Mouse (Mus musculus) CH12.LX (cell line): ENCODE measurements around the gene Spop. TPM values are rescaled to one million over a fixed set of nuclear protein-coding genes. Genes with fewer than 3 reads are reported as not detected.

Experiments
- DNase-seq: peaks from one replicate; pipeline ENCODE4 v3.0.0-alpha.2; 2013; ENCODE audit errors: extremely low read depth
- H3K27ac ChIP-seq: 2 replicates; pipeline ENCODE4 v1.5.1; 2012; ENCODE audit warnings: low read depth, mild to moderate bottlenecking, control low read depth, moderate library complexity; ENCODE audit not compliant: insufficient read depth
- H3K27me3 ChIP-seq: replicated peaks from 2 replicates; pipeline ENCODE3; 2012; ENCODE audit warnings: inconsistent platforms
- H3K36me3 ChIP-seq, 2 experiments: replicated peaks in 1 of 2; 2 replicates each; pipeline versions ENCODE3 to v1.6.1; 2012; ENCODE audit warnings: inconsistent platforms in 1 of 2, low read length in 1 of 2, mild to moderate bottlenecking in 1 of 2, mixed read lengths in 1 of 2, moderate library complexity in 1 of 2; ENCODE audit not compliant: control insufficient read depth in 1 of 2, insufficient read depth in 1 of 2
- H3K4me1 ChIP-seq, 2 experiments: 2 replicates each; pipeline ENCODE4 v1.6.1; 2012; ENCODE audit warnings: inconsistent platforms in 1 of 2, moderate library complexity in 1 of 2; ENCODE audit not compliant: insufficient read depth in 2 of 2, control insufficient read depth in 1 of 2
- H3K4me2 ChIP-seq: 2 replicates; pipeline ENCODE4 v1.6.1; 2012; ENCODE audit warnings: low read depth, mild to moderate bottlenecking, control low read depth; ENCODE audit not compliant: poor library complexity, insufficient read depth, severe bottlenecking
- H3K4me3 ChIP-seq, 3 experiments: fragments of 150-350 bp in 1 of 3; sonication (generic) in 1 of 3; replicated peaks in 1 of 3; 2 replicates each; pipeline versions ENCODE3 to v1.5.1; 2011 to 2012; ENCODE audit warnings: low read depth in 2 of 3, low read length in 2 of 3, mild to moderate bottlenecking in 2 of 3, moderate library complexity in 2 of 3, control low read depth in 1 of 3, improper control_type of control experiment in 1 of 3, inconsistent platforms in 1 of 3, mixed read lengths in 1 of 3; ENCODE audit not compliant: poor library complexity in 1 of 3
- H3K79me2 ChIP-seq: replicated peaks from 2 replicates; pipeline ENCODE4 v1.6.1; 2012; ENCODE audit warnings: mild to moderate bottlenecking, moderate library complexity; ENCODE audit not compliant: control insufficient read depth, poor library complexity, insufficient read depth, severe bottlenecking; ENCODE audit errors: extremely low read depth
- H3K9ac ChIP-seq: 2 replicates; pipeline ENCODE4 v1.6.1; 2012; ENCODE audit warnings: low read depth, mild to moderate bottlenecking, control low read depth, moderate library complexity; ENCODE audit not compliant: insufficient read depth
- H3K9me3 ChIP-seq: replicated peaks from 2 replicates; pipeline ENCODE3; 2012; ENCODE audit warnings: low read length, inconsistent platforms, mixed read lengths
- BHLHE40 ChIP-seq: IDR thresholded peaks from 2 replicates; pipeline ENCODE4 v1.6.1; 2011; ENCODE audit warnings: mild to moderate bottlenecking, low read depth, low read length, improper control_type of control experiment
- CHD1 ChIP-seq: IDR thresholded peaks from 2 replicates; pipeline ENCODE4 v1.6.1; 2012; ENCODE audit warnings: low read depth, low read length, improper control_type of control experiment, inconsistent platforms
- CHD2 ChIP-seq: IDR thresholded peaks from 2 replicates; pipeline ENCODE4 v1.6.1; 2011; ENCODE audit warnings: low read length, improper control_type of control experiment
- CTCF ChIP-seq, 2 experiments: IDR thresholded peaks in 1 of 2; conservative IDR thresholded peaks in 1 of 2; 2 replicates each; pipeline ENCODE4 v1.5.1; 2011 to 2012; ENCODE audit warnings: low read depth in 2 of 2, low read length in 2 of 2, improper control_type of control experiment in 1 of 2, inconsistent platforms in 1 of 2, mild to moderate bottlenecking in 1 of 2, moderate library complexity in 1 of 2
- ELF1 ChIP-seq: IDR thresholded peaks from 2 replicates; pipeline ENCODE4 v1.6.1; 2014; ENCODE audit warnings: low read depth, mild to moderate bottlenecking, inconsistent platforms, low read length, improper control_type of control experiment
- EP300 ChIP-seq: IDR thresholded peaks from 2 replicates; pipeline ENCODE4 v1.6.1; 2011; ENCODE audit warnings: low read length, improper control_type of control experiment
- ETS1 ChIP-seq: conservative IDR thresholded peaks from 2 replicates; pipeline ENCODE4 v1.6.1; 2012; ENCODE audit warnings: low read depth, mild to moderate bottlenecking, inconsistent platforms, low read length, improper control_type of control experiment, moderate library complexity
- GABPA ChIP-seq: IDR thresholded peaks from 2 replicates; pipeline ENCODE4 v1.6.1; 2012; ENCODE audit warnings: low read depth, low read length, improper control_type of control experiment, inconsistent platforms; ENCODE audit not compliant: insufficient replicate concordance
- HCFC1 ChIP-seq: IDR thresholded peaks from 2 replicates; pipeline ENCODE4 v1.6.1; 2012; ENCODE audit warnings: low read depth, mild to moderate bottlenecking, inconsistent platforms, low read length, improper control_type of control experiment
- JUND ChIP-seq: conservative IDR thresholded peaks from 2 replicates; pipeline ENCODE4 v1.6.1; 2011; ENCODE audit warnings: low read depth, low read length, improper control_type of control experiment
- KAT2A ChIP-seq: IDR thresholded peaks from 2 replicates; pipeline ENCODE4 v1.6.1; 2012; ENCODE audit warnings: low read length, improper control_type of control experiment, inconsistent platforms; ENCODE audit not compliant: insufficient replicate concordance
- MAX ChIP-seq: IDR thresholded peaks from 2 replicates; pipeline ENCODE4 v1.6.1; 2011; ENCODE audit warnings: low read length, improper control_type of control experiment
- MAZ ChIP-seq: IDR thresholded peaks from 2 replicates; pipeline ENCODE4 v1.6.1; 2012; ENCODE audit warnings: low read depth, mild to moderate bottlenecking, inconsistent platforms, low read length, improper control_type of control experiment, moderate library complexity
- MEF2A ChIP-seq: IDR thresholded peaks from 2 replicates; pipeline ENCODE4 v1.6.1; 2014; ENCODE audit warnings: low read depth, mild to moderate bottlenecking, inconsistent platforms, low read length, improper control_type of control experiment, borderline replicate concordance
- MXI1 ChIP-seq: IDR thresholded peaks from 2 replicates; pipeline ENCODE4 v1.6.1; 2011; ENCODE audit warnings: mild to moderate bottlenecking, low read depth, low read length, improper control_type of control experiment
- NELFE ChIP-seq: IDR thresholded peaks from 2 replicates; pipeline ENCODE4 v1.6.1; 2011; ENCODE audit warnings: low read depth, low read length, improper control_type of control experiment
- NRF1 ChIP-seq: IDR thresholded peaks from 2 replicates; pipeline ENCODE4 v1.6.1; 2014; ENCODE audit warnings: low read depth, mild to moderate bottlenecking, inconsistent platforms, low read length, improper control_type of control experiment, moderate library complexity
- PAX5 ChIP-seq: IDR thresholded peaks from 2 replicates; pipeline ENCODE4 v1.6.1; 2012; ENCODE audit warnings: low read length, inconsistent platforms, mixed read lengths
- POLR2A ChIP-seq: IDR thresholded peaks from 2 replicates; pipeline ENCODE4 v1.6.1; 2011; ENCODE audit warnings: low read depth, mild to moderate bottlenecking, improper control_type of control experiment, low read length
- RAD21 ChIP-seq: IDR thresholded peaks from 2 replicates; pipeline ENCODE4 v1.6.1; 2011; ENCODE audit warnings: low read depth, mild to moderate bottlenecking, low read length, improper control_type of control experiment, moderate library complexity
- RCOR1 ChIP-seq: conservative IDR thresholded peaks from 2 replicates; pipeline ENCODE4 v1.6.1; 2012; ENCODE audit warnings: low read depth, mild to moderate bottlenecking, inconsistent platforms, low read length, improper control_type of control experiment
- SIN3A ChIP-seq: IDR thresholded peaks from 2 replicates; pipeline ENCODE4 v1.6.1; 2012; ENCODE audit warnings: low read length, improper control_type of control experiment, inconsistent platforms
- SMC3 ChIP-seq: IDR thresholded peaks from 2 replicates; pipeline ENCODE4 v1.6.1; 2011; ENCODE audit warnings: low read depth, low read length, improper control_type of control experiment
- TCF12 ChIP-seq: IDR thresholded peaks from 2 replicates; pipeline ENCODE4 v1.6.1; 2014; ENCODE audit warnings: low read depth, mild to moderate bottlenecking, inconsistent platforms, low read length, improper control_type of control experiment
- UBTF ChIP-seq: IDR thresholded peaks from 2 replicates; pipeline ENCODE4 v1.6.1; 2012; ENCODE audit warnings: low read depth, mild to moderate bottlenecking, inconsistent platforms, low read length, improper control_type of control experiment, moderate library complexity
- USF1 ChIP-seq: IDR thresholded peaks from 2 replicates; pipeline ENCODE4 v1.6.1; 2014; ENCODE audit warnings: low read depth, mild to moderate bottlenecking, inconsistent platforms, low read length, improper control_type of control experiment
- USF2 ChIP-seq: conservative IDR thresholded peaks from 2 replicates; pipeline ENCODE4 v1.6.1; 2011; ENCODE audit warnings: low read depth, low read length, improper control_type of control experiment
- dilution Hi-C: fragments of 300-500 bp; cut with MboI; formaldehyde crosslinking; loops from 2 replicates; pipeline ENCODE4 v1.14.3; 2020; ENCODE audit warnings: low sequenced_read_pairs; ENCODE audit not compliant: extremely low pct_unique_long_range_greater_than_20kb, extremely low pct_ligation_motif_present
- in situ Hi-C: fragments of 300-500 bp; cut with MboI; formaldehyde crosslinking; loops from 3 replicates; pipeline ENCODE4 v1.14.3; 2019; ENCODE audit warnings: low sequenced_read_pairs, low pct_ligation_motif_present, low pct_unique_long_range_greater_than_20kb, mixed read lengths
- polyA plus RNA-seq: library from polyadenylated mRNA; unstranded; fragments of >175 nt; gene quantifications from 2 replicates; pipeline ENCODE4 v1.2.1, GENCODE M21; 2012; ENCODE audit warnings: low read depth; ENCODE audit not compliant: insufficient read length
- total RNA-seq, 2 experiments: library from RNA; depleted of rRNA; stranded (reverse); fragments of 300-350 nt in 1 of 2; fragments of >200 nt in 1 of 2; gene quantifications; 2 replicates each; pipeline ENCODE4 v1.2.3; 2012 to 2014

Gene Spop
- total and polyA plus RNA-seq, 3 experiments: 42.7 to 103 (median 51.9) TPM

- Histone ChIP-seq H3K4me1 (peaks cover 19 to 36% of the 10 kb centered on the region in 2 experiments), H3K79me2 (no peaks in the 10 kb centered on the region), H3K9ac (peak overlapping the region; percentile 14; the same call in 1 of the 2 replicates), H3K4me3 (peak overlapping the region in 2 of 3 experiments; percentile 20 to 41), H3K27ac (peak overlapping the region; percentile 37; the same call in 1 of the 2 replicates), H3K9me3 (no peaks in the 10 kb centered on the region), H3K36me3 (no peaks in the 10 kb centered on the region), H3K4me2 (peak overlapping the region; percentile 62), H3K27me3 (peaks cover 84% of the 10 kb centered on the region)
- DNase-seq: peak; percentile 46
- dilution Hi-C loops (no loop called here), in situ Hi-C loops (loop anchor here (10.0 kb wide), 1 partner anchor 384 kb away; the partner anchor contains the start of gene Dlx3)
- no peak for TF ChIP-seq KAT2A
- no peak for TF ChIP-seq ETS1
- no peak for TF ChIP-seq GABPA
- peak; percentile 53 for TF ChIP-seq POLR2A
- TF ChIP-seq MAZ: 0 out of 2 replicates have a peak, but pooled peaks have one; percentile 26
- peak; percentile 61; the same call in 1 of the 2 replicates for TF ChIP-seq SIN3A
- TF ChIP-seq USF1: no peak
- no peak for TF ChIP-seq CHD2
- no peak for TF ChIP-seq MXI1
- TF ChIP-seq MAX: no peak
- TF ChIP-seq NELFE: peak; percentile 34; the same call in 1 of the 2 replicates
- TF ChIP-seq NRF1: peak; percentile 79
- TF ChIP-seq PAX5: no peak
These were observed 94.5 kb downstream of the Spop start for GRCm38 (mm10) chr11:95508211-95508926.

DNA sequence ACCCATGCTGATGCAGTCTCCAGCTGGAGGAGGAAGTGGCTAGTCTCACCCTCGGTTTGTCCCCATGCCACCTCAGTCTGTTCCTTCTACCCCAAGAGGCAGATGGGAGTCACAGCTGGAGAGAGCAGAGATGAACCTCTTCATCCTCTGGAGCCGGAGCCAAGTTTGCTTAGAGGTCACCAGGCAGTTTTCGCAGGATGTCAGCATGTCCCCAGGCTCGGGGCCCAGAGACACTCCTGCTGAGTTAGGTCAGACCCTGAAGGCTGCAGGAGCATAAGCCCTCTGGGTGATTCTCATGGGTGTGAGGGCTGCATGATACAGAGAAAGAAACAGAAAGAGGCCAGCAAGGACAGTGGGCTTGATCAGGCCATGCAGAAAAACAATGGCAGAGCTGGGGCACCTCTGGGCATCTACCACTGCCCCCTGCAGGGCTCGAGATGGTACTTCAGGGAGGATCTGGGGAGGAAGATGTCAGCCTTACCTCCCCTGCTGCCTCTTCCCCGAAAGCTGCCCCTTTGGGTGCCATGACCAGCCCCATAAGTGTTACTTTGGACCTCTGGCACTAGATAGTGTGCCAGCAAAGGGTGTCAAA lies 95.3 kb downstream of the Spop start:
- H3K27ac ChIP-seq: peak overlapping the region; percentile 37
- H3K4me2 ChIP-seq: peak overlapping the region; percentile 62; the same call in 1 of the 2 replicates
- H3K79me2 ChIP-seq: no peaks in the 10 kb centered on the region
- peaks cover 15 to 31% of the 10 kb centered on the region in 2 experiments for H3K4me1 ChIP-seq
- dilution Hi-C loops: no loop called here
- no peaks in the 10 kb centered on the region for H3K9me3 ChIP-seq
- peaks cover 90% of the 10 kb centered on the region for H3K27me3 ChIP-seq
- no peaks in the 10 kb centered on the region for H3K36me3 ChIP-seq
- peak overlapping the region; percentile 14; the same call in 1 of the 2 replicates for H3K9ac ChIP-seq
- in situ Hi-C loops: loop anchor here (10.0 kb wide), 1 partner anchor 384 kb away; the partner anchor contains the start of gene Dlx3
- H3K4me3 ChIP-seq: no peak overlapping the region
- DNase-seq: peak; percentile 42
- TF ChIP-seq ETS1: 0 out of 2 replicates have a peak, but pooled peaks have one; percentile 9
- TF ChIP-seq CHD2: 0 out of 2 replicates have a peak, but pooled peaks have one; percentile 34
- TF ChIP-seq TCF12: peak; percentile 52
- no peak for TF ChIP-seq USF2
- TF ChIP-seq SMC3: peak; percentile 54
- TF ChIP-seq MEF2A: peak; percentile 33; the same call in 1 of the 2 replicates
- peak; percentile 51; the same call in 1 of the 2 replicates for TF ChIP-seq NELFE
- TF ChIP-seq JUND: no peak
- TF ChIP-seq MAX: no peak; the same call in 1 of the 2 replicates
- no peak for TF ChIP-seq PAX5
- TF ChIP-seq CTCF (conservative IDR thresholded peaks at IDR 0.05 in 1 of 2, IDR thresholded peaks at IDR 0.05 in 1 of 2; ENCODE audit: low read depth in 2 of 2, low read length in 2 of 2): peak; percentile 55 to 75
- no peak for TF ChIP-seq GABPA
- TF ChIP-seq EP300: 0 out of 2 replicates have a peak, but pooled peaks have one; percentile 31
- TF ChIP-seq HCFC1: 0 out of 2 replicates have a peak, but pooled peaks have one; percentile 20
- peak; percentile 72; the same call in 1 of the 2 replicates for TF ChIP-seq MAZ
- TF ChIP-seq BHLHE40: no peak
- TF ChIP-seq UBTF: 0 out of 2 replicates have a peak, but pooled peaks have one; percentile 44
- TF ChIP-seq RCOR1: 0 out of 2 replicates have a peak, but pooled peaks have one; percentile 51
- peak; percentile 14; the same call in 1 of the 2 replicates for TF ChIP-seq ELF1
- TF ChIP-seq CHD1: no peak
- TF ChIP-seq RAD21: peak; percentile 51
- peak; percentile 33; the same call in 1 of the 2 replicates for TF ChIP-seq NRF1
